Mouse (Mus musculus): ENCODE measurements around the gene Idi1. TPM values are rescaled to one million over a fixed set of nuclear protein-coding genes. Genes with fewer than 3 reads are reported as not detected.
"Not testable (repeated sequence)": the region's sequence is repeated elsewhere in the genome, so short reads cannot be mapped to it uniquely, and the experiment has no call there.

Idi1 gene
- total RNA-seq (2014; rRNA removed) = 164 and 228 TPM in 2 replicates
- polyA plus RNA-seq (2012; rRNA removed) = 52.6 and 56.8 TPM in 2 replicates

GRCm38 (mm10) chr13:8885445-8886184 is at the start of gene Idi1:
TSS of gene Idi1 (plus strand) at chr13:8885501.
- H3K36me3 ChIP-seq (ENCODE audit: control insufficient read depth, insufficient read depth, low read length) = peaks cover 23% of the 10 kb centered on the region
- H3K27me3 ChIP-seq (ENCODE audit: control insufficient read depth, insufficient read depth, low read length) = no peaks in the 10 kb centered on the region
- peak; percentile 90 for DNase-seq (ENCODE audit: extremely low read depth, low read depth, low spot score)
- 1% methylated on average over 46 of the region's 46 CpGs for WGBS
- peak within 1 kb of the TSS; percentile 82 for H3K9ac ChIP-seq (ENCODE audit: low read depth, low read length)
- H3K79me2 ChIP-seq (ENCODE audit: control insufficient read depth, insufficient read depth, low read length) = no peaks in the 10 kb centered on the region
- H3K27ac ChIP-seq (replicated peaks; ENCODE audit: insufficient read depth, low read depth, low read length) = peak within 1 kb of the TSS; percentile 88
- peak; percentile 93 for TF ChIP-seq POLR2A (IDR thresholded peaks at IDR 0.05; ENCODE audit: extremely low read depth, insufficient read depth, low read length)
- no peak for TF ChIP-seq CTCF (IDR thresholded peaks at IDR 0.05; ENCODE audit: low read depth, low read length)
- peak within 1 kb of the TSS; percentile 86 for H3K4me3 ChIP-seq (ENCODE audit: insufficient read depth, low read depth, low read length)
- H3K4me1 ChIP-seq (ENCODE audit: control insufficient read depth, insufficient read depth, low read length) = peaks cover 4% of the 10 kb centered on the region

GRCm38 (mm10) chr13:8838394-8838793 is 46.9 kb upstream of the Idi1 start:
- Histone ChIP-seq H3K4me1 (ENCODE audit: control insufficient read depth, insufficient read depth, low read length) (no peaks in the 10 kb centered on the region), H3K4me3 (ENCODE audit: insufficient read depth, low read depth, low read length) (no peak overlapping the region), H3K36me3 (ENCODE audit: control insufficient read depth, insufficient read depth, low read length) (peaks cover 68% of the 10 kb centered on the region), H3K27ac (replicated peaks; ENCODE audit: insufficient read depth, low read depth, low read length) (no peak overlapping the region), H3K27me3 (ENCODE audit: control insufficient read depth, insufficient read depth, low read length) (no peaks in the 10 kb centered on the region), H3K9ac (ENCODE audit: low read depth, low read length) (no peak overlapping the region), H3K79me2 (ENCODE audit: control insufficient read depth, insufficient read depth, low read length) (no peaks in the 10 kb centered on the region; the same call in 1 of the 2 replicates)
- 79% methylated on average over 3 of the region's 3 CpGs for WGBS
- TF ChIP-seq POLR2A (IDR thresholded peaks at IDR 0.05; ENCODE audit: extremely low read depth, insufficient read depth, low read length) (no peak), CTCF (IDR thresholded peaks at IDR 0.05; ENCODE audit: low read depth, low read length) (no peak)
- no peak for DNase-seq (ENCODE audit: extremely low read depth, low read depth, low spot score)

- no peaks in the 10 kb centered on the region for H3K27me3 ChIP-seq (ENCODE audit: control insufficient read depth, insufficient read depth, low read length)
- peaks cover 66% of the 10 kb centered on the region for H3K36me3 ChIP-seq (ENCODE audit: control insufficient read depth, insufficient read depth, low read length)
- no peak overlapping the region for H3K9ac ChIP-seq (ENCODE audit: low read depth, low read length)
- H3K4me3 ChIP-seq (ENCODE audit: insufficient read depth, low read depth, low read length) = no peak overlapping the region
- H3K79me2 ChIP-seq (ENCODE audit: control insufficient read depth, insufficient read depth, low read length) = no peaks in the 10 kb centered on the region; the same call in 1 of the 2 replicates
- WGBS = 82% methylated on average over 10 of the region's 10 CpGs
- no peak overlapping the region for H3K27ac ChIP-seq (replicated peaks; ENCODE audit: insufficient read depth, low read depth, low read length)
- DNase-seq (ENCODE audit: extremely low read depth, low read depth, low spot score) = no peak
- no peaks in the 10 kb centered on the region for H3K4me1 ChIP-seq (ENCODE audit: control insufficient read depth, insufficient read depth, low read length)
- TF ChIP-seq POLR2A (IDR thresholded peaks at IDR 0.05; ENCODE audit: extremely low read depth, insufficient read depth, low read length) = no peak
- TF ChIP-seq CTCF (IDR thresholded peaks at IDR 0.05; ENCODE audit: low read depth, low read length) = no peak
These were observed 46.2 kb upstream of the Idi1 start for GRCm38 (mm10) chr13:8839111-8839510.

- H3K27ac ChIP-seq (replicated peaks; ENCODE audit: insufficient read depth, low read depth, low read length) = 0 out of 2 replicates have a peak overlapping the region, but pooled peaks have one; percentile 23
- 82% methylated on average over 6 of the region's 6 CpGs for WGBS
- DNase-seq (ENCODE audit: extremely low read depth, low read depth, low spot score) = no peak
These were observed 45.4 kb upstream of the Idi1 start for GRCm38 (mm10) chr13:8839937-8840336.

GRCm38 (mm10) chr13:8840941-8841340 is 44.4 kb upstream of the Idi1 start:
- no peak overlapping the region for H3K9ac ChIP-seq (ENCODE audit: low read depth, low read length)
- WGBS = 75% methylated on average over 2 of the region's 2 CpGs
- no peak for DNase-seq (ENCODE audit: extremely low read depth, low read depth, low spot score)
- peaks cover 56% of the 10 kb centered on the region for H3K36me3 ChIP-seq (ENCODE audit: control insufficient read depth, insufficient read depth, low read length)
- TF ChIP-seq CTCF (IDR thresholded peaks at IDR 0.05; ENCODE audit: low read depth, low read length) = no peak
- no peak for TF ChIP-seq POLR2A (IDR thresholded peaks at IDR 0.05; ENCODE audit: extremely low read depth, insufficient read depth, low read length)
- H3K27me3 ChIP-seq (ENCODE audit: control insufficient read depth, insufficient read depth, low read length) = no peaks in the 10 kb centered on the region
- H3K27ac ChIP-seq (replicated peaks; ENCODE audit: insufficient read depth, low read depth, low read length) = no peak overlapping the region
- no peaks in the 10 kb centered on the region; the same call in 1 of the 2 replicates for H3K79me2 ChIP-seq (ENCODE audit: control insufficient read depth, insufficient read depth, low read length)
- no peak overlapping the region for H3K4me3 ChIP-seq (ENCODE audit: insufficient read depth, low read depth, low read length)
- no peaks in the 10 kb centered on the region for H3K4me1 ChIP-seq (ENCODE audit: control insufficient read depth, insufficient read depth, low read length)

More at GRCm38 (mm10) chr13:8839937-8840336, 45.4 kb upstream of the Idi1 start:
- Histone ChIP-seq H3K4me1 (ENCODE audit: control insufficient read depth, insufficient read depth, low read length) (no peaks in the 10 kb centered on the region), H3K36me3 (ENCODE audit: control insufficient read depth, insufficient read depth, low read length) (peaks cover 59% of the 10 kb centered on the region), H3K79me2 (ENCODE audit: control insufficient read depth, insufficient read depth, low read length) (no peaks in the 10 kb centered on the region; the same call in 1 of the 2 replicates), H3K9ac (ENCODE audit: low read depth, low read length) (no peak overlapping the region), H3K4me3 (ENCODE audit: insufficient read depth, low read depth, low read length) (no peak overlapping the region), H3K27me3 (ENCODE audit: control insufficient read depth, insufficient read depth, low read length) (no peaks in the 10 kb centered on the region)
- TF ChIP-seq CTCF (IDR thresholded peaks at IDR 0.05; ENCODE audit: low read depth, low read length) (no peak), POLR2A (IDR thresholded peaks at IDR 0.05; ENCODE audit: extremely low read depth, insufficient read depth, low read length) (no peak)

- H3K27ac ChIP-seq (replicated peaks; ENCODE audit: insufficient read depth, low read depth, low read length); H3K4me3 ChIP-seq (ENCODE audit: insufficient read depth, low read depth, low read length); H3K27me3 ChIP-seq (ENCODE audit: control insufficient read depth, insufficient read depth, low read length); H3K4me1 ChIP-seq (ENCODE audit: control insufficient read depth, insufficient read depth, low read length); H3K79me2 ChIP-seq (ENCODE audit: control insufficient read depth, insufficient read depth, low read length); DNase-seq (ENCODE audit: extremely low read depth, low read depth, low spot score); H3K9ac ChIP-seq (ENCODE audit: low read depth, low read length): not testable (repeated sequence)
- WGBS = 94% methylated on average over 7 of the region's 7 CpGs
- peaks cover 58% of the 10 kb centered on the region for H3K36me3 ChIP-seq (ENCODE audit: control insufficient read depth, insufficient read depth, low read length)
These were observed 43.5 kb upstream of the Idi1 start for GRCm38 (mm10) chr13:8841846-8842245.

Data from liver, adult 2 months (tissue).